9 mouse cellular contexts compared by ENCODE assay signal in genomic region chr2:25577951-25578795, GRCm38 (mm10). TPM values are rescaled to one million over a fixed set of nuclear protein-coding genes. Genes with fewer than 3 reads are reported as not detected.
DNase-seq lines count a peak whose midpoint lies in the region; ATAC-seq and TF ChIP-seq lines count a peak whose summit lies in the region.
"Had no signal": no experiment of that assay in that cellular context is flagged by ENCODE, and none has a peak within 500 bp of the region (broad histone marks: within the 10 kb centered on the region; RNA-seq: fewer than 3 reads in every experiment).

No protein-coding gene starts in this region.

- peak overlapping the region; percentile 58 for H3K4me2 ChIP-seq in liver, embryonic 11.5 days
- H3K4me2 ChIP-seq in forebrain, embryonic 14.5 days (ENCODE audit: low read length): peak overlapping the region; percentile 36
- peak overlapping the region; percentile 43 for H3K4me2 ChIP-seq in limb, embryonic 14.5 days (replicated peaks; ENCODE audit: low read depth, low read length, severe bottlenecking)
- H3K4me2 ChIP-seq in stomach, embryonic 14.5 days (replicated peaks; ENCODE audit: low read depth, low read length): peak overlapping the region; percentile 22

- H3K27me3 ChIP-seq in liver, embryonic 11.5 days (replicated peaks; ENCODE audit: control insufficient read depth, insufficient read depth, low read length): peaks cover 57% of the 10 kb centered on the region
- peaks cover 52% of the 10 kb centered on the region for H3K27me3 ChIP-seq in forebrain, embryonic 14.5 days (replicated peaks; ENCODE audit: control insufficient read depth, insufficient read depth, low read length)
- peaks cover 54% of the 10 kb centered on the region for H3K27me3 ChIP-seq in limb, embryonic 14.5 days (ENCODE audit: control insufficient read depth, insufficient read depth, low read length)
- peaks cover 37% of the 10 kb centered on the region for H3K27me3 ChIP-seq in stomach, embryonic 14.5 days (ENCODE audit: control insufficient read depth, insufficient read depth, low read length)

- no peak overlapping the region for H3K9ac ChIP-seq in liver, embryonic 11.5 days (ENCODE audit: low read depth, low read length)
- H3K9ac ChIP-seq in forebrain, embryonic 14.5 days (ENCODE audit: low read length): peak overlapping the region; percentile 32; the same call in 1 of the 2 replicates
- H3K9ac ChIP-seq in limb, embryonic 14.5 days (ENCODE audit: low read depth, low read length, severe bottlenecking): peak overlapping the region; percentile 36; the same call in 1 of the 2 replicates
- H3K9ac ChIP-seq in stomach, embryonic 14.5 days (replicated peaks; ENCODE audit: low read depth, low read length): no peak overlapping the region

- ATAC-seq in liver, embryonic 11.5 days (replicated peaks; ENCODE audit: low FRiP score): no peak
- no peak for ATAC-seq in forebrain, embryonic 14.5 days
- ATAC-seq in limb, embryonic 14.5 days (ENCODE audit: low FRiP score, low read depth): no peak
- ATAC-seq in stomach, embryonic 14.5 days (ENCODE audit: insufficient number of reproducible peaks, insufficient read depth, low FRiP score, low read depth): no peak

- peak overlapping the region; percentile 37 for H3K4me3 ChIP-seq in liver, embryonic 11.5 days (ENCODE audit: low read depth, low read length)
- H3K4me3 ChIP-seq in forebrain, embryonic 14.5 days (ENCODE audit: low read depth, low read length): peak overlapping the region; percentile 16
- H3K4me3 ChIP-seq in limb, embryonic 14.5 days (replicated peaks; ENCODE audit: low read length): peak overlapping the region; percentile 26
- H3K4me3 ChIP-seq in stomach, embryonic 14.5 days (ENCODE audit: low read depth, low read length): peak overlapping the region; percentile 15
- H3K4me3 ChIP-seq: myocyte had no signal

- H3K9me3 ChIP-seq in liver, embryonic 11.5 days (ENCODE audit: control insufficient read depth, low read length): no peaks in the 10 kb centered on the region
- no peaks in the 10 kb centered on the region for H3K9me3 ChIP-seq in forebrain, embryonic 14.5 days (replicated peaks; ENCODE audit: control insufficient read depth, low read length)
- no peaks in the 10 kb centered on the region for H3K9me3 ChIP-seq in limb, embryonic 14.5 days (ENCODE audit: control insufficient read depth, low read length)
- H3K9me3 ChIP-seq in stomach, embryonic 14.5 days (ENCODE audit: control insufficient read depth, low read depth, low read length): no peaks in the 10 kb centered on the region

- no peak for TF ChIP-seq POLR2A in limb, embryonic 14.5 days (IDR thresholded peaks at IDR 0.05; ENCODE audit: borderline replicate concordance, extremely low read depth, insufficient read depth, insufficient read length)

- H3K4me1 ChIP-seq in liver, embryonic 11.5 days (replicated peaks; ENCODE audit: control insufficient read depth, insufficient read depth, low read length): peaks cover 54% of the 10 kb centered on the region
- peaks cover 23% of the 10 kb centered on the region for H3K4me1 ChIP-seq in forebrain, embryonic 14.5 days (ENCODE audit: control insufficient read depth, insufficient read depth, low read length)
- H3K4me1 ChIP-seq in limb, embryonic 14.5 days (ENCODE audit: control insufficient read depth, insufficient read depth, low read length): peaks cover 56% of the 10 kb centered on the region
- peaks cover 54% of the 10 kb centered on the region for H3K4me1 ChIP-seq in stomach, embryonic 14.5 days (ENCODE audit: control insufficient read depth, insufficient read depth, low read length)

- WGBS in liver, embryonic 11.5 days: 5% methylated on average over 75 of the region's 75 CpGs
- WGBS in forebrain, embryonic 14.5 days: 5% methylated on average over 75 of the region's 75 CpGs
- WGBS in limb, embryonic 14.5 days: 6% methylated on average over 58 of the region's 75 CpGs
- whole genome bisulfite sequencing in stomach, embryonic 14.5 days: 6% methylated on average over 74 of the region's 75 CpGs

- no peaks in the 10 kb centered on the region; the same call in 1 of the 2 replicates for H3K36me3 ChIP-seq in liver, embryonic 11.5 days (ENCODE audit: control insufficient read depth, insufficient read depth, low read length)
- H3K36me3 ChIP-seq in forebrain, embryonic 14.5 days (ENCODE audit: control insufficient read depth, insufficient read depth, low read length): peaks cover 2% of the 10 kb centered on the region; the same call in 1 of the 2 replicates
- H3K36me3 ChIP-seq in limb, embryonic 14.5 days (ENCODE audit: control insufficient read depth, insufficient read depth, low read length): peaks cover 6% of the 10 kb centered on the region
- peaks cover 3% of the 10 kb centered on the region for H3K36me3 ChIP-seq in stomach, embryonic 14.5 days (ENCODE audit: control insufficient read depth, insufficient read depth, low read length)

- intact Hi-C loops in left cerebral cortex, postnatal 25 days (cut with DNase I): no loop called here

- peak; percentile 59 for DNase-seq in liver, embryonic 11.5 days (ENCODE audit: low spot score)
- DNase-seq in liver: no peak
- peak; percentile 60 for DNase-seq in cerebellum, adult 8-10 months
- no peak for DNase-seq in forebrain, embryonic 14.5 days (ENCODE audit: low spot score)
- DNase-seq in limb, embryonic 14.5 days (ENCODE audit: low spot score): no peak
- no peak for DNase-seq in left cerebral cortex, postnatal 25 days (ENCODE audit: low spot score in 2 of 2)
- DNase-seq in right cerebral cortex, postnatal 25 days: no peak

- H3K27ac ChIP-seq in liver, embryonic 11.5 days (ENCODE audit: low read depth, low read length): no peak overlapping the region
- no peak overlapping the region for H3K27ac ChIP-seq in forebrain, embryonic 14.5 days (ENCODE audit: low read depth, low read length)
- H3K27ac ChIP-seq in limb, embryonic 14.5 days (replicated peaks; ENCODE audit: low read depth, low read length): no peak overlapping the region
- no peak overlapping the region for H3K27ac ChIP-seq in stomach, embryonic 14.5 days (ENCODE audit: low read length)

RNA-seq across cellular contexts. Expression of gene Phpt1, which starts 3.1 kb away (rescaled TPM):
- 112 and 116 TPM in 2 replicates for polyA plus RNA-seq in liver, embryonic 11.5 days (2014; fragmentation: Nextera tagmentation; extraction: Ambion mirVana)
- polyA plus RNA-seq in forebrain, embryonic 14.5 days (2014; fragmentation: Nextera tagmentation; extraction: Ambion mirVana): 168 and 216 TPM in 2 replicates
- polyA plus RNA-seq in limb, embryonic 14.5 days (2012; rRNA removed): 137 and 139 TPM in 2 replicates
- 167 and 176 TPM in 2 replicates for polyA plus RNA-seq in limb, embryonic 14.5 days (2014; fragmentation: Nextera tagmentation; extraction: Ambion mirVana)
- polyA plus RNA-seq in stomach, embryonic 14.5 days (2014; fragmentation: Nextera tagmentation; extraction: Ambion mirVana): 225 and 231 TPM in 2 replicates
- 10 to 100 TPM; 73.8 to 74.3 TPM for total RNA-seq in left cerebral cortex, postnatal 25 days (2021)

RNA-seq across cellular contexts. Expression of gene Ajm1, which starts 3.4 kb away (rescaled TPM):
- polyA plus RNA-seq in liver, embryonic 11.5 days (2014; fragmentation: Nextera tagmentation; extraction: Ambion mirVana): 0.21 TPM in 1 of 2 replicates, not detected in the other
- 2.2 and 4.2 TPM in 2 replicates for polyA plus RNA-seq in forebrain, embryonic 14.5 days (2014; fragmentation: Nextera tagmentation; extraction: Ambion mirVana)
- 2.5 and 3.5 TPM in 2 replicates for polyA plus RNA-seq in limb, embryonic 14.5 days (2012; rRNA removed)
- polyA plus RNA-seq in limb, embryonic 14.5 days (2014; fragmentation: Nextera tagmentation; extraction: Ambion mirVana): 0.18 and 0.19 TPM in 2 replicates
- 0.70 and 1.3 TPM in 2 replicates for polyA plus RNA-seq in stomach, embryonic 14.5 days (2014; fragmentation: Nextera tagmentation; extraction: Ambion mirVana)
- 100 to 1,000 TPM; 109 to 120 TPM for total RNA-seq in left cerebral cortex, postnatal 25 days (2021)

RNA-seq across cellular contexts. Expression of gene Mamdc4, which starts 3.5 kb away (rescaled TPM):
- polyA plus RNA-seq in liver, embryonic 11.5 days (2014; fragmentation: Nextera tagmentation; extraction: Ambion mirVana): 1.3 and 1.8 TPM in 2 replicates
- polyA plus RNA-seq in forebrain, embryonic 14.5 days (2014; fragmentation: Nextera tagmentation; extraction: Ambion mirVana): 0.84 and 2.2 TPM in 2 replicates
- polyA plus RNA-seq in limb, embryonic 14.5 days (2012; rRNA removed): 10.9 and 15.0 TPM in 2 replicates
- 1.4 and 1.8 TPM in 2 replicates for polyA plus RNA-seq in limb, embryonic 14.5 days (2014; fragmentation: Nextera tagmentation; extraction: Ambion mirVana)
- 3.6 and 5.5 TPM in 2 replicates for polyA plus RNA-seq in stomach, embryonic 14.5 days (2014; fragmentation: Nextera tagmentation; extraction: Ambion mirVana)
- 1 to 10 TPM in 1 of 2 experiments, under 1 TPM in 1; 0.69 to 2.1 TPM for total RNA-seq in left cerebral cortex, postnatal 25 days (2021)

RNA-seq across cellular contexts. Expression of gene Edf1, which starts 20.5 kb away (rescaled TPM):
- polyA plus RNA-seq in liver, embryonic 11.5 days (2014; fragmentation: Nextera tagmentation; extraction: Ambion mirVana): 367 and 380 TPM in 2 replicates
- 369 and 370 TPM in 2 replicates for polyA plus RNA-seq in forebrain, embryonic 14.5 days (2014; fragmentation: Nextera tagmentation; extraction: Ambion mirVana)
- polyA plus RNA-seq in limb, embryonic 14.5 days (2012; rRNA removed): 116 and 174 TPM in 2 replicates
- polyA plus RNA-seq in limb, embryonic 14.5 days (2014; fragmentation: Nextera tagmentation; extraction: Ambion mirVana): 325 and 331 TPM in 2 replicates
- polyA plus RNA-seq in stomach, embryonic 14.5 days (2014; fragmentation: Nextera tagmentation; extraction: Ambion mirVana): 342 and 346 TPM in 2 replicates
- 100 to 1,000 TPM; 202 to 214 TPM for total RNA-seq in left cerebral cortex, postnatal 25 days (2021)

RNA-seq across cellular contexts. Expression of gene Rabl6, which starts 30.1 kb away (rescaled TPM):
- 59.3 and 67.7 TPM in 2 replicates for polyA plus RNA-seq in liver, embryonic 11.5 days (2014; fragmentation: Nextera tagmentation; extraction: Ambion mirVana)
- polyA plus RNA-seq in forebrain, embryonic 14.5 days (2014; fragmentation: Nextera tagmentation; extraction: Ambion mirVana): 47.9 and 55.0 TPM in 2 replicates
- 99.4 and 110 TPM in 2 replicates for polyA plus RNA-seq in limb, embryonic 14.5 days (2012; rRNA removed)
- polyA plus RNA-seq in limb, embryonic 14.5 days (2014; fragmentation: Nextera tagmentation; extraction: Ambion mirVana): 74.8 and 80.7 TPM in 2 replicates
- polyA plus RNA-seq in stomach, embryonic 14.5 days (2014; fragmentation: Nextera tagmentation; extraction: Ambion mirVana): 67.2 and 69.0 TPM in 2 replicates
- total RNA-seq in left cerebral cortex, postnatal 25 days (2021): 100 to 1,000 TPM; 136 to 152 TPM

Comparison
In these comparisons a context has a peak if more than half of its experiments do, and no peak if none do; other contexts are left out.
1. DNase-seq: peak in liver, embryonic 11.5 days (single experiment) and cerebellum, adult 8-10 months (single experiment); none in liver (single experiment), forebrain, embryonic 14.5 days (single experiment), limb, embryonic 14.5 days (single experiment), left cerebral cortex, postnatal 25 days (0 of 2) and right cerebral cortex, postnatal 25 days (single experiment).
2. H3K9ac ChIP-seq: peak in forebrain, embryonic 14.5 days (single experiment) and limb, embryonic 14.5 days (single experiment); none in liver, embryonic 11.5 days (single experiment) and stomach, embryonic 14.5 days (single experiment).
3. Peak in every context shown above with its lines, with median percentiles within 50 percentile points of each other: H3K4me2 ChIP-seq and H3K4me3 ChIP-seq.